Mouse (Mus musculus) midbrain, postnatal 0 days (tissue): ENCODE measurements around the gene Slc23a2. TPM values are rescaled to one million over a fixed set of nuclear protein-coding genes. Genes with fewer than 3 reads are reported as not detected.

Source experiments
- ATAC-seq: fragments of 200-750 bp; cut with Nextera tagmentation; 2 replicates; pipeline ENCODE4 v1.8.0; 2017; ENCODE audit warnings: moderate number of reproducible peaks, mild to moderate bottlenecking, moderate TSS enrichment, moderate library complexity; ENCODE audit not compliant: low FRiP score
- DNase-seq: peaks from one replicate; pipeline ENCODE4 v3.0.0-alpha.2; 2015; ENCODE audit warnings: low spot score
- H3K27ac ChIP-seq: fragments of 300-500 bp; sonication (generic); 2 replicates; pipeline ENCODE4 v1.5.1; 2014; ENCODE audit warnings: low read depth, mild to moderate bottlenecking, low read length, mixed read lengths
- H3K27me3 ChIP-seq: fragments of 300-500 bp; sonication (generic); 2 replicates; pipeline ENCODE4 v1.6.1; 2014; ENCODE audit warnings: low read length, control low read depth, mixed read lengths; ENCODE audit not compliant: insufficient read depth
- H3K36me3 ChIP-seq: fragments of 300-500 bp; sonication (generic); 2 replicates; pipeline ENCODE4 v1.6.1; 2014; ENCODE audit warnings: low read length, control low read depth, mixed read lengths; ENCODE audit not compliant: insufficient read depth
- H3K4me1 ChIP-seq: fragments of 300-500 bp; sonication (generic); 2 replicates; pipeline ENCODE4 v1.6.1; 2014; ENCODE audit warnings: mild to moderate bottlenecking, control low read depth, antibody characterized with exemption, low read length, mixed read lengths; ENCODE audit not compliant: insufficient read depth
- H3K4me2 ChIP-seq: fragments of 300-500 bp; sonication (generic); 2 replicates; pipeline ENCODE4 v1.6.1; 2014; ENCODE audit warnings: low read depth, mild to moderate bottlenecking, low read length, mixed read lengths; ENCODE audit not compliant: poor library complexity, severe bottlenecking
- H3K4me3 ChIP-seq: fragments of 300-500 bp; sonication (generic); 2 replicates; pipeline ENCODE4 v1.5.1; 2014; ENCODE audit warnings: low read depth, mild to moderate bottlenecking, low read length, moderate library complexity
- H3K9ac ChIP-seq: fragments of 300-500 bp; sonication (generic); replicated peaks from 2 replicates; pipeline ENCODE4 v1.6.1; 2014; ENCODE audit warnings: mild to moderate bottlenecking, low read length, moderate library complexity, mixed read lengths; ENCODE audit not compliant: poor library complexity, severe bottlenecking
- H3K9me3 ChIP-seq: fragments of 300-500 bp; sonication (generic); 2 replicates; pipeline ENCODE4 v1.6.1; 2016; ENCODE audit warnings: low read length, control low read depth
- CTCF ChIP-seq: IDR thresholded peaks from 2 replicates; pipeline ENCODE4 v1.5.1; 2016; ENCODE audit warnings: antibody characterized with exemption, mild to moderate bottlenecking
- WGBS: fragments of 180-500 bp; shearing (Covaris S2); extraction: QIAGEN DNeasy Blood & Tissue Kit; methylation state at CpG from one replicate; pipeline ENCODE4 v1.1.7; 2014; 5-methylcytosine and 5-hydroxymethylcytosine counted together
- polyA plus RNA-seq: library from polyadenylated mRNA; unstranded; fragments of >200 nt; fragmentation: Nextera tagmentation; extraction: Ambion mirVana; gene quantifications from 2 replicates; pipeline ENCODE4 v1.2.1, GENCODE M21; 2015
- total RNA-seq: library from RNA; depleted of rRNA; stranded (reverse); fragments of >200 nt; gene quantifications from 2 replicates; pipeline ENCODE4 v1.2.3, GENCODE M21; 2014

Gene Slc23a2
- total and polyA plus RNA-seq, 2 experiments from 2014 or later, result 30.5 to 64.5 TPM

DNA sequence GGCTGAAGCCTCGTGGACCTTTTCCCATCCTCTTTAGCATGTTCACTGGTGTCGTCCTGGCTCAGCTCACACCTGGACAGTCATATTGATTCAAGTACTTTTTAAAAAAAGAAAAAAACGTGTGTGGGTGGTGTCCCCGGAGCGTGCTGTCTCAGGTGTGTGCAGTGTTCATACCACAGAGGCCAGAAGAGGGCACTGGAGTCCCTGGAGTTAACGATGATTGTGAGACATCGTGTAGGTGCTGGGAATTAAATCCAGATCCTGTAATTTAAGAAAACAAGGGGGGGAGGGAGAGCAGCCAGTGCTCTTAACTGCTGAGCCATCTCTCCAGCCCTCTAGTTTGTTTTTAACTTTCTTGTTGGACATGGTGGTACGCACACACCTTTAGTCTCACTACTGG lies 2.3 kb downstream of the Slc23a2 start:
- H3K36me3 ChIP-seq, result no peaks in the 10 kb centered on the region; the same call in 1 of the 2 replicates
- no peak overlapping the region for H3K9ac ChIP-seq
- no peak; the same call in 1 of the 2 replicates for TF ChIP-seq CTCF
- ATAC-seq (no peak), DNase-seq (no peak)
- no peaks in the 10 kb centered on the region for H3K27me3 ChIP-seq
- no peaks in the 10 kb centered on the region for H3K4me1 ChIP-seq
- no peak overlapping the region for H3K4me3 ChIP-seq
- 90% methylated on average over 8 of the region's 8 CpGs for WGBS
- no peak overlapping the region for H3K27ac ChIP-seq
- no peak overlapping the region for H3K4me2 ChIP-seq
- no peaks in the 10 kb centered on the region for H3K9me3 ChIP-seq

DNA sequence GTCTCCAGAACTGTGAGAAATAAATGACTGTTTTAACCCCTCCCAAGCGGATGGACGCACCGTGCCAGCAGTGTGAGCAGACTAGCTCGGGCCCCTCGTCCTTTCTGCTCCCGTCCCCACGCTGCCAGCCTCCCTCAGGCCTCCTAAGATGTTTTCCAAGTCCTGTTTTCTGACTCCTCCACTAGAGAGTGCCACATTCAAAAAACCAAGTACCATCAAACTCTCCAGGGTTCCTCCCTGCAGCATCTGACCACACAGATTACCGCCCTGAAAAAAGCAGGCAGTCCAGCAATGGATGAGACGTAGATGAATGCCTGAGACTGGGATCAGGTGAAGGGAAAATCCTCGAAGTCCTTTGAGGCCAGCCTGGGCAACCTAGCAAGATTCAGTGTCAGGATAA lies 4.4 kb downstream of the Slc23a2 start:
- H3K27ac ChIP-seq, result no peak overlapping the region
- no peak overlapping the region for H3K4me3 ChIP-seq
- no peaks in the 10 kb centered on the region for H3K27me3 ChIP-seq
- no peaks in the 10 kb centered on the region for H3K9me3 ChIP-seq
- no peaks in the 10 kb centered on the region for H3K4me1 ChIP-seq
- H3K9ac ChIP-seq, result no peak overlapping the region
- no peak for ATAC-seq
- DNase-seq, result no peak
- H3K36me3 ChIP-seq, result no peaks in the 10 kb centered on the region; the same call in 1 of the 2 replicates
- H3K4me2 ChIP-seq, result no peak overlapping the region
- 73% methylated on average over 10 of the region's 10 CpGs for whole genome bisulfite sequencing
- TF ChIP-seq CTCF, result no peak

DNA sequence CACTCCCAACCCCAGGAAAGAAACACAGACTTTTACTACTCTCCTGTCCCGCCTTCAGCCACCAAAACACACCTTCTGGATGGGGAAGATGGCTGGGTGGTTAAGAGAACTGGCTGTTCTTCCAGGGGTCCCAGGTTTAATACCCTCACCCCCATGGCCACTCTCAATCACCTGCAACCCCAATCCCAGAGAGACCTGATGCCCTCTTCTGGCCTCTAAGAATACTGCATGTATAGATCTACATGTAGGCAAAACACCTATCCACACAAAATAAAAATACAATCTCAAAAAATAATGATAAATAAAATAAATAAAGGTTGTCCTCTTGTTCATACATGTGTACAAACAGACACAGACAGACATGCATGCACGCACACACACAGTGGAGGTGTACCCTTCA lies 5.8 kb downstream of the Slc23a2 start:
- peak; percentile 27 for TF ChIP-seq CTCF
- WGBS, result 96% methylated on average over 2 of the region's 2 CpGs
- H3K4me3 ChIP-seq, result no peak overlapping the region

DNA sequence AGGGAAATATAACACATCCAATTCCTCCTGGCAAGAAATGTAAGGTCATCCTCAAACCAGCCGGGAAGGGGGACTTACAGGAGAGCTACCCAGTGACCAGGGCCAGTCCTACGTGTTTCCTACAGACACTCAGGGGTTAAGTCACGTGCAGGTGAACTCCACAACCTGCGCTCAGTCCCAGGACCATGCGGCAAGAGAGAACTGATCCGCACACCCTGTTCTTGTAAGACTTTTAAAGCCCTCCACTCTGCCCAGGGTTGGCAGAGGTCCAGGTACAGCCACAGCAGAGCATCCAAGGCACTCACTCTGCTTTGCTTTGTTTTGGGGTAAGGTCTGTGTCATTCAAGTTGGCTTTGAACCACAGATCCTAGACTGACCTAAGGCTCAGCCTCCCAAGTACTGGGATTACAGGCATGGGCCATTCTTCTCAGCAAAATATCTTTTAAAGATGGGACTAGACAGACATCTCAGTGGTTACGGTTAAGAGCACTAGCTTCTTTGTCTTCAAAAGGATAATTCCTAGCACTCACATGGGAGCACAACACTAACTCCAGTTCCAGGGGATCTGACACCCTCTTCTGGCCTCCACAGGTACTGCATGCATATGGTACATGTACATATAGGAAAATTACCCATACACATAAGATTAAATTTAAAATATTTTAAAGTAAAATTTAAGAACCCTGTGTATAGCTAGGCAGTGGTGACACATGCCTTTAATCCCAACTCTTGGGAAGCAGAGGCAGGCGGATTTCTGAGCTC lies 8.9 kb downstream of the Slc23a2 start:
- H3K9ac ChIP-seq, result no peak overlapping the region
- ATAC-seq, result no peak
- H3K4me1 ChIP-seq, result 0 out of 2 replicates have a peak, but pooled peaks cover 4% of the 10 kb centered on the region
- no peaks in the 10 kb centered on the region for H3K9me3 ChIP-seq
- H3K4me2 ChIP-seq, result no peak overlapping the region
- H3K27ac ChIP-seq, result no peak overlapping the region
- no peaks in the 10 kb centered on the region for H3K27me3 ChIP-seq
- peak; percentile 60 for TF ChIP-seq CTCF
- H3K36me3 ChIP-seq, result no peaks in the 10 kb centered on the region; the same call in 1 of the 2 replicates
- peak; percentile 14 for DNase-seq
- no peak overlapping the region for H3K4me3 ChIP-seq
- 80% methylated on average over 8 of the region's 8 CpGs for WGBS

More for the DNA sequence above, 5.8 kb downstream of the Slc23a2 start:
- no peak overlapping the region for H3K4me2 ChIP-seq
- H3K36me3 ChIP-seq, result no peaks in the 10 kb centered on the region; the same call in 1 of the 2 replicates
- H3K27ac ChIP-seq, result no peak overlapping the region
- ATAC-seq, result no peak
- no peak overlapping the region for H3K9ac ChIP-seq
- H3K9me3 ChIP-seq, result no peaks in the 10 kb centered on the region
- no peaks in the 10 kb centered on the region for H3K4me1 ChIP-seq
- DNase-seq, result no peak
- no peaks in the 10 kb centered on the region for H3K27me3 ChIP-seq

DNA sequence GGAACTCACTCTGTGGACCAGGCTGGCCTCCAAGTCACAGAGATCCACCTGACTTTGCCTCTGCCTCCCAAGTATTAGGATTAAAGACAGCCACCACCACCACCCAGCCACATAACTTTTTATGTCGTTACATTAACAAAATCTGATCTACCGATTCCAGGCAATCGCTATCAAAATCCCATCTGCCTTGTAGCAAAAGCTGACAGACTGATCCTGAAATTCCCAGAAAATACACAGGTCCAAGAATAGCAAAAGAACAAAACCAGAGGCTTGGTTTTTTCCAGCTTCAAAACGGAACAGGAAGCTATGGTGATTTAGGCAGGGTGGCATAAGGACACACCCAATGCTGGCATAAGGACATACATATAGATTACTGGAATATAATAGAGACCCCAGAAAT lies 10.2 kb downstream of the Slc23a2 start:
- WGBS, result 69% methylated on average over 4 of the region's 4 CpGs
- no peaks in the 10 kb centered on the region for H3K27me3 ChIP-seq
- DNase-seq (no peak), ATAC-seq (no peak)
- no peak overlapping the region for H3K4me3 ChIP-seq
- H3K4me2 ChIP-seq, result no peak overlapping the region
- no peaks in the 10 kb centered on the region for H3K36me3 ChIP-seq
- no peak overlapping the region for H3K27ac ChIP-seq
- TF ChIP-seq CTCF, result no peak
- H3K9me3 ChIP-seq, result no peaks in the 10 kb centered on the region
- H3K9ac ChIP-seq, result no peak overlapping the region
- H3K4me1 ChIP-seq, result 0 out of 2 replicates have a peak, but pooled peaks cover 4% of the 10 kb centered on the region

DNA sequence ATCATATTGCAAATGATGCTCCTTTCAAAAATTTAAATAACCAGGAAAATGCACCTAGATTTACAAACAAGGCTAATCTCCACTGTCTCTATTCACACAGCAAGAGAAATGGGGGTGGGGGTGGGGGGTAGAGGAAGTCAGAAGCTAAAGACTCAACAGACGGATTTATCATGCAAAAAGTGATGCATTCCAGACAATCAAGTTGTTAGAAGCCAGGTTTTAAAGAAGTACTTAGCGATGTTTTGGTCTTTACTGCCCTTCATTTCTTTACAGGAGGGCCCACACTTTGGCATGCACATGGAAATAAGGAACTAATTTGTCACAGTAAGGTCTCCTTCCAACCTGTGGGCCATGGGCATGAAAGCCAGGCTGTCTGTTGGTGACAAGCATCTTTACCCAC lies 11.5 kb downstream of the Slc23a2 start:
- WGBS, result 33% methylated on average over 2 of the region's 2 CpGs
- DNase-seq, result no peak
- Histone ChIP-seq H3K4me2 (no peak overlapping the region), H3K4me3 (no peak overlapping the region), H3K4me1 (0 out of 2 replicates have a peak, but pooled peaks cover 4% of the 10 kb centered on the region), H3K9ac (no peak overlapping the region), H3K36me3 (no peaks in the 10 kb centered on the region), H3K9me3 (no peaks in the 10 kb centered on the region), H3K27me3 (no peaks in the 10 kb centered on the region), H3K27ac (no peak overlapping the region)
- no peak for TF ChIP-seq CTCF
- no peak for ATAC-seq
